Mouse (Mus musculus) MEL (cell line): ENCODE data around the gene Sox3. TPM values are rescaled to one million over a fixed set of nuclear protein-coding genes. Genes with fewer than 3 reads are reported as not detected.

Experiments
- DNase-seq: peaks from one replicate; pipeline ENCODE4 v3.0.0; 2011; ENCODE audit warnings: low read depth, low spot score
- H3K27ac ChIP-seq: 2 replicates; pipeline ENCODE4 v1.5.1; 2012; ENCODE audit warnings: low read depth, mild to moderate bottlenecking, control low read depth, low read length, moderate library complexity; ENCODE audit not compliant: control insufficient read depth
- H3K27me3 ChIP-seq, 2 experiments: fragments of 150-350 bp in 1 of 2; sonication (generic) in 1 of 2; 2 replicates each; pipeline ENCODE4 v1.6.1; 2012; ENCODE audit warnings: low read length in 2 of 2, mild to moderate bottlenecking in 2 of 2, improper control_type of control experiment in 1 of 2, moderate library complexity in 1 of 2; ENCODE audit not compliant: insufficient read depth in 2 of 2, control insufficient read depth in 1 of 2
- H3K36me3 ChIP-seq, 2 experiments: 2 replicates each; pipeline ENCODE4 v1.6.1; 2012 to 2014; ENCODE audit warnings: low read length in 2 of 2, improper control_type of control experiment in 1 of 2, inconsistent platforms in 1 of 2, mild to moderate bottlenecking in 1 of 2; ENCODE audit not compliant: insufficient read depth in 2 of 2, control insufficient read depth in 1 of 2
- H3K4me1 ChIP-seq, 2 experiments: fragments of 150-350 bp in 1 of 2; sonication (generic) in 1 of 2; 2 replicates each; pipeline ENCODE4 v1.6.1; 2012; ENCODE audit warnings: low read length in 2 of 2, improper control_type of control experiment in 1 of 2, mild to moderate bottlenecking in 1 of 2; ENCODE audit not compliant: insufficient read depth in 2 of 2, control insufficient read depth in 1 of 2
- H3K4me3 ChIP-seq, 2 experiments: fragments of 150-350 bp in 1 of 2; sonication (generic) in 1 of 2; 2 replicates each; pipeline ENCODE4 v1.5.1; 2012; ENCODE audit warnings: low read depth in 2 of 2, low read length in 2 of 2, mild to moderate bottlenecking in 2 of 2, moderate library complexity in 2 of 2, control low read depth in 1 of 2, improper control_type of control experiment in 1 of 2; ENCODE audit not compliant: control insufficient read depth in 1 of 2, insufficient read depth in 1 of 2
- H3K79me2 ChIP-seq: 2 replicates; pipeline ENCODE4 v1.6.1; 2012; ENCODE audit warnings: mild to moderate bottlenecking, low read length, moderate library complexity; ENCODE audit not compliant: control insufficient read depth, poor library complexity, insufficient read depth
- H3K9ac ChIP-seq: 2 replicates; pipeline ENCODE4 v1.6.1; 2012; ENCODE audit warnings: low read depth, mild to moderate bottlenecking, control low read depth, low read length, moderate library complexity; ENCODE audit not compliant: control insufficient read depth, poor library complexity, severe bottlenecking
- H3K9me3 ChIP-seq: fragments of 150-350 bp; sonication (generic); replicated peaks from 2 replicates; pipeline ENCODE4 v1.6.1; 2012; ENCODE audit warnings: mild to moderate bottlenecking, low read length, improper control_type of control experiment, moderate library complexity; ENCODE audit not compliant: insufficient read depth
- CHD1 ChIP-seq: IDR thresholded peaks from 2 replicates; pipeline ENCODE4 v1.6.1; 2012; ENCODE audit warnings: low read depth, mild to moderate bottlenecking, inconsistent platforms, low read length, improper control_type of control experiment
- ELF1 ChIP-seq: IDR thresholded peaks from 2 replicates; pipeline ENCODE4 v1.6.1; 2014; ENCODE audit warnings: low read depth, mild to moderate bottlenecking, inconsistent platforms, low read length, improper control_type of control experiment, moderate library complexity
- ETS1 ChIP-seq: IDR thresholded peaks from 2 replicates; pipeline ENCODE4 v1.6.1; 2012; ENCODE audit warnings: low read depth, mild to moderate bottlenecking, inconsistent platforms, low read length, improper control_type of control experiment, moderate library complexity
- GATA1 ChIP-seq: IDR thresholded peaks from 2 replicates; pipeline ENCODE4 v1.6.1; 2011; ENCODE audit warnings: low read depth, low read length, improper control_type of control experiment
- JUND ChIP-seq: IDR thresholded peaks from 2 replicates; pipeline ENCODE4 v1.6.1; 2011; ENCODE audit warnings: low read depth, mild to moderate bottlenecking, improper control_type of control experiment, low read length
- KAT2A ChIP-seq: conservative IDR thresholded peaks from 2 replicates; pipeline ENCODE4 v1.6.1; 2012; ENCODE audit warnings: low read depth, low read length, improper control_type of control experiment, inconsistent platforms
- MAX ChIP-seq: IDR thresholded peaks from 2 replicates; pipeline ENCODE4 v1.6.1; 2011; ENCODE audit warnings: low read length, improper control_type of control experiment
- MEF2A ChIP-seq: IDR thresholded peaks from 2 replicates; pipeline ENCODE4 v1.6.1; 2014; ENCODE audit warnings: low read depth, mild to moderate bottlenecking, inconsistent platforms, low read length, improper control_type of control experiment; ENCODE audit not compliant: poor library complexity, insufficient replicate concordance, severe bottlenecking; ENCODE audit errors: extremely low read depth
- MXI1 ChIP-seq: IDR thresholded peaks from 2 replicates; pipeline ENCODE4 v1.6.1; 2011; ENCODE audit warnings: mild to moderate bottlenecking, low read depth, low read length, improper control_type of control experiment
- MYC ChIP-seq: IDR thresholded peaks from 2 replicates; pipeline ENCODE4 v1.6.1; 2011; ENCODE audit warnings: low read depth, mild to moderate bottlenecking, low read length, improper control_type of control experiment, moderate library complexity
- NRF1 ChIP-seq: IDR thresholded peaks from 2 replicates; pipeline ENCODE4 v1.6.1; 2014; ENCODE audit warnings: low read depth, mild to moderate bottlenecking, inconsistent platforms, low read length, improper control_type of control experiment, moderate library complexity; ENCODE audit not compliant: poor library complexity, insufficient read depth, severe bottlenecking
- POLR2AphosphoS2 ChIP-seq: IDR thresholded peaks from 2 replicates; pipeline ENCODE4 v1.6.1; 2011; ENCODE audit warnings: low read length, improper control_type of control experiment
- TAL1 ChIP-seq: IDR thresholded peaks from 2 replicates; pipeline ENCODE4 v1.6.1; 2012; ENCODE audit warnings: mild to moderate bottlenecking, inconsistent platforms, low read length, moderate library complexity, mixed read lengths
- TBP ChIP-seq: IDR thresholded peaks from 2 replicates; pipeline ENCODE4 v1.8.0; 2011; ENCODE audit warnings: low read depth, low read length, improper control_type of control experiment
- TCF12 ChIP-seq: IDR thresholded peaks from 2 replicates; pipeline ENCODE4 v1.6.1; 2014; ENCODE audit warnings: low read depth, mild to moderate bottlenecking, inconsistent platforms, low read length, improper control_type of control experiment, moderate library complexity
- UBTF ChIP-seq: IDR thresholded peaks from 2 replicates; pipeline ENCODE4 v1.6.1; 2012; ENCODE audit warnings: low read depth, mild to moderate bottlenecking, inconsistent platforms, low read length, improper control_type of control experiment, moderate library complexity, borderline replicate concordance; ENCODE audit not compliant: insufficient read depth
- USF1 ChIP-seq: IDR thresholded peaks from 2 replicates; pipeline ENCODE4 v1.6.1; 2014; ENCODE audit warnings: low read depth, mild to moderate bottlenecking, inconsistent platforms, low read length, improper control_type of control experiment, moderate library complexity
- ZKSCAN1 ChIP-seq: IDR thresholded peaks from 2 replicates; pipeline ENCODE4 v1.6.1; 2012; ENCODE audit warnings: low read depth, mild to moderate bottlenecking, inconsistent platforms, low read length, improper control_type of control experiment, moderate library complexity
- ZMIZ1 ChIP-seq: IDR thresholded peaks from 2 replicates; pipeline ENCODE4 v1.6.1; 2012; ENCODE audit warnings: low read depth, mild to moderate bottlenecking, inconsistent platforms, low read length, improper control_type of control experiment, moderate library complexity
- polyA plus RNA-seq, 2 experiments: library from polyadenylated mRNA; stranded (reverse) in 1 of 2; unstranded in 1 of 2; fragments of >175 nt in 1 of 2; fragments of >200 nt in 1 of 2; gene quantifications; 2 replicates each; pipeline versions ENCODE4 v1.2.1 to v1.2.4; 2012; ENCODE audit warnings: low replicate concordance in 2 of 2, low read depth in 1 of 2; ENCODE audit not compliant: insufficient read length in 2 of 2, insufficient read depth in 1 of 2, missing spikeins in 1 of 2
- total RNA-seq: library from RNA; depleted of rRNA; stranded (reverse); fragments of 300-350 nt; gene quantifications from 2 replicates; pipeline ENCODE4 v1.2.3, GENCODE M21; 2012

Gene Sox3
- total and polyA plus RNA-seq, 3 experiments = not detected

- TF ChIP-seq TBP (no peak), USF1 (no peak), MYC (no peak), ZKSCAN1 (no peak), ETS1 (no peak), TAL1 (no peak)
- Histone ChIP-seq H3K4me3 (no peak overlapping the region), H3K9me3 (no peaks in the 10 kb centered on the region), H3K36me3 (no peaks in the 10 kb centered on the region), H3K9ac (no peak overlapping the region), H3K27me3 (no peaks in the 10 kb centered on the region), H3K79me2 (no peaks in the 10 kb centered on the region), H3K4me1 (no peaks in the 10 kb centered on the region), H3K27ac (no peak overlapping the region)
- no peak for DNase-seq
Measured at GRCm38 (mm10) chrX:60891329-60892095, 1.7 kb downstream of the Sox3 start.

GRCm38 (mm10) chrX:60890651-60891050 is 2.6 kb downstream of the Sox3 start:
- Histone ChIP-seq H3K27me3 (no peaks in the 10 kb centered on the region), H3K36me3 (no peaks in the 10 kb centered on the region), H3K4me1 (no peaks in the 10 kb centered on the region), H3K9me3 (no peaks in the 10 kb centered on the region), H3K27ac (no peak overlapping the region), H3K4me3 (no peak overlapping the region), H3K79me2 (no peaks in the 10 kb centered on the region), H3K9ac (no peak overlapping the region)
- DNase-seq = no peak
- TF ChIP-seq GATA1 (no peak), MXI1 (no peak), MAX (no peak), TCF12 (no peak), MEF2A (no peak), POLR2AphosphoS2 (no peak), KAT2A (no peak), ELF1 (no peak)

- H3K9me3 ChIP-seq = no peaks in the 10 kb centered on the region
- TF ChIP-seq POLR2AphosphoS2 (no peak), UBTF (no peak), CHD1 (no peak), NRF1 (no peak), ZMIZ1 (no peak), JUND (no peak), TCF12 (no peak), USF1 (no peak)
- no peaks in the 10 kb centered on the region for H3K36me3 ChIP-seq
- DNase-seq = no peak
- H3K4me3 ChIP-seq = no peak overlapping the region
- no peaks in the 10 kb centered on the region for H3K79me2 ChIP-seq
- H3K27me3 ChIP-seq = no peaks in the 10 kb centered on the region
- H3K27ac ChIP-seq = no peak overlapping the region
- H3K9ac ChIP-seq = no peak overlapping the region
- H3K4me1 ChIP-seq = no peaks in the 10 kb centered on the region
Measured at GRCm38 (mm10) chrX:60889956-60890485, 3.2 kb downstream of the Sox3 start.
